Mouse (Mus musculus) fibroblast of lung, adult 2 months (primary cell): ENCODE measurements at regions not wholly inside any gene's neighbourhood (a gene's known extent, or its start where the extent isn't known, plus 50 kb on each side); places are given as distances from the start of the nearest gene placed in this dataset.
A peak's percentile ranks its signal among the peaks of the same experiment; 100 is the strongest.

Experiments
- DNase-seq: peaks from one replicate; pipeline ENCODE4 v3.0.0-alpha.2; 2011; ENCODE audit warnings: low read depth

- no peak for DNase-seq
Observed at GRCm38 (mm10) chr9:51379589-51379988, 50.9 kb upstream of the 1810046K07Rik start.

GRCm38 (mm10) chr9:51393921-51394320, 65.2 kb upstream of the 1810046K07Rik start:
- no peak for DNase-seq

- peak; percentile 69 for DNase-seq
Observed at GRCm38 (mm10) chr9:51394372-51394771, 65.7 kb upstream of the 1810046K07Rik start.

GRCm38 (mm10) chr9:51396801-51397200, 68.1 kb upstream of the 1810046K07Rik start:
- DNase-seq, result no peak

- no peak for DNase-seq
Observed at GRCm38 (mm10) chr9:51397589-51398220, 69.0 kb upstream of the 1810046K07Rik start.

- no peak for DNase-seq
Observed at GRCm38 (mm10) chr9:51398886-51399285, 70.2 kb upstream of the 1810046K07Rik start.

- DNase-seq, result no peak
Observed at GRCm38 (mm10) chr9:51399356-51399755, 70.6 kb upstream of the 1810046K07Rik start.

GRCm38 (mm10) chr9:51401779-51402178, 73.1 kb upstream of the 1810046K07Rik start:
- DNase-seq, result no peak

GRCm38 (mm10) chr9:51407978-51408377, 79.3 kb upstream of the 1810046K07Rik start:
- DNase-seq, result no peak

GRCm38 (mm10) chr9:51418923-51419482, 90.3 kb upstream of the 1810046K07Rik start:
- no peak for DNase-seq

GRCm38 (mm10) chr9:51422553-51422952, 93.8 kb upstream of the 1810046K07Rik start:
- DNase-seq, result no peak

GRCm38 (mm10) chr9:51423341-51423740, 94.6 kb upstream of the 1810046K07Rik start:
- no peak for DNase-seq

- DNase-seq, result no peak
Observed at GRCm38 (mm10) chr9:51430426-51430825, 101.7 kb upstream of the 1810046K07Rik start.

GRCm38 (mm10) chr9:51437130-51437529, 108.4 kb upstream of the 1810046K07Rik start:
- DNase-seq, result no peak

GRCm38 (mm10) chr9:51441773-51442381, 113.2 kb upstream of the 1810046K07Rik start:
- DNase-seq, result no peak

- DNase-seq, result no peak
Observed at GRCm38 (mm10) chr9:51455690-51456089, 127.0 kb upstream of the 1810046K07Rik start.

- DNase-seq, result no peak
Observed at GRCm38 (mm10) chr9:51462463-51463024, 133.8 kb upstream of the 1810046K07Rik start.

GRCm38 (mm10) chr9:51470031-51470430, 141.3 kb upstream of the 1810046K07Rik start:
- DNase-seq, result no peak

GRCm38 (mm10) chr9:51476511-51477056, 147.9 kb upstream of the 1810046K07Rik start:
- DNase-seq, result no peak

- no peak for DNase-seq
Observed at GRCm38 (mm10) chr9:51487840-51488239, 159.1 kb upstream of the 1810046K07Rik start.

- no peak for DNase-seq
Observed at GRCm38 (mm10) chr9:51507265-51507913, 178.7 kb upstream of the 1810046K07Rik start.

- no peak for DNase-seq
Observed at GRCm38 (mm10) chr9:51517643-51518042, 188.9 kb upstream of the 1810046K07Rik start.
